Mouse (Mus musculus): Measurements from ENCODE around the gene 1700057G04Rik.
"Not testable (repeated sequence)": the region's sequence is repeated elsewhere in the genome, so short reads cannot be mapped to it uniquely, and the experiment has no call there.

Gene 1700057G04Rik

DNA sequence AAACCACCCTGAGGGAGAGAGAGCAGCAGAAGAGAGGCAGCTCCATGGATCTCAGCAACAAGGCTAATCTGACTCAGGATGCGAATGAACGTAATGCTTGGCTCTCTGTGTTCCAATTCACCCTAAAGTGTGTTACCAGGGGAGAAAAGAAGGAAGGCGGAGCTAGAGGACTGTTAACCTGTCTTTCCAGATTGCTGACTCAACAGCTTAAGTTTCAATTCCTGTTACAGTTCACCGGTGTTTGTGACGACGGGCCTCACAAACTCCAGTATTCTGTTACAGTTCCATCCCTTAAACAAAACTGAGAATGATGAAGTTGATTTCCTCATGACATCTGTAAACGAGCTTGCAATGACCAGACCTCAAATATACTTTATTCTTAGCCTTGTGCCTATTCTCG lies 4.1 kb upstream of the 1700057G04Rik start:
- DNase-seq (ENCODE audit: low read depth): peak; percentile 6

DNA sequence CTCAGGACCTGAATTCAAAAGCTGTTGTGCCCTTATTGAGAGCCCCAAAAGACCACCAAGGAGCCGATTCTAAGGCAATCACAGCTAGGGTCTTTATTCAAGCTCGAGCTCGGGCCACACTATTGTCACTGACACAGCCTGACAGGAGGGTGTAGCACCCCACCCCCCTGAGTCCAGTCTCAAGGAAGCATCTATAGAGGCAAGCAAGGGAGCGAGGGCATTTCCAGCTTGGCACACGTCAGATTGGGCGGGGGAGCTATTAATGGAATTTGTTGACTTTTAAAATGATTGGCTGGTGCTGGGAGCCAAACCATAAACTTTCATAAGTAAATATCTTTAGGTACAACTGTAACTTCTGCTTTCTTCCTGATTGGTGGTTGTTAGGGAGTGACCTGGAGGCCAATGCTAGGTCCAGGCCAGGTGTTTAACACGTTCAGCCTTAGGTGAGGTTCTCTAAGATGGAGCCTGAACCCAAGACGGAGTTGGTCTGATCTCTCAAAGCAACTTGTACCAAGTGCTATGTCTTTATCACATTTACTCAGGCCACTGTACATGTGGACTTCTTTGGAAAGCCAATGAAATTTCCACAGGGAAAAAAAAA lies 3.5 kb upstream of the 1700057G04Rik start:
- DNase-seq (ENCODE audit: low read depth): no peak

DNA sequence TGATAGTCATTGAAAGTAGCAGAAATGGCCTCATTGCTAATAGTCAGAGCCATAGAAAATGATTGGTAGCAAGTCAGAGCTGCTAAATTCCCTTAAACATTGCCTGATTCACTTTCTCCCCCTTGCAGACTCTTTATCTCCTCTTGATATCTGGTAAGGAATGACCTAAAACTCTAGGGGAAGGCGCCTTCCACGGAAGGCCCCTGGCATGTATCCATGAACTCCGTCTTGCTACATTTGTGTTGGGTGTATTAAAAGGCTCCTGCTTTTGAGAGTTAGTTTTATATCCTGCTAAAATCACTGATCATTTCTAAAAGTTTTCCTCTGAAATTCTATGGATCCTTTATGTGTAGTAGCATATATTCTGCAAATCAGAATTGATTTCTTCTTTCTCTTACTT lies 7.6 kb downstream of the 1700057G04Rik start:
- DNase-seq (ENCODE audit: low read depth): no peak

DNA sequence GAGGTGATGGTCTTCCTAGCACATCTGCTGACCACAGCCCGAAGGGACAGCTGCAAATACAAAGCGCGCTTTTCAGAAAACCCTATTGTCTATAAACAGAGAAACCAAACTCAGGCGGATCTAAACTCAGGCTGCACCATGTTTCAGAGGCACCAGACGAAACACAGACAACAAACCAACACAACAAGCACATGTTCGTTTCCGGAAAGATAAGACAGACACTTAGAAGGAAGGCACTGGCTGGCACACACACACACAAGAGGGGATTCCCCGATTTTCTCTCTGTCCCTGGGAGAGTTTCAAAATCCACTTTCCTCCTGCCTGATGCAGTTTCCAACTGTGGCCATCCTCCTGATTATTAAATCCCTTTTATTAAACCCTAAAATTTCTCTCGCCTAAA lies 16.8 kb downstream of the 1700057G04Rik start:
- DNase-seq (ENCODE audit: low read depth): not testable (repeated sequence)

DNA sequence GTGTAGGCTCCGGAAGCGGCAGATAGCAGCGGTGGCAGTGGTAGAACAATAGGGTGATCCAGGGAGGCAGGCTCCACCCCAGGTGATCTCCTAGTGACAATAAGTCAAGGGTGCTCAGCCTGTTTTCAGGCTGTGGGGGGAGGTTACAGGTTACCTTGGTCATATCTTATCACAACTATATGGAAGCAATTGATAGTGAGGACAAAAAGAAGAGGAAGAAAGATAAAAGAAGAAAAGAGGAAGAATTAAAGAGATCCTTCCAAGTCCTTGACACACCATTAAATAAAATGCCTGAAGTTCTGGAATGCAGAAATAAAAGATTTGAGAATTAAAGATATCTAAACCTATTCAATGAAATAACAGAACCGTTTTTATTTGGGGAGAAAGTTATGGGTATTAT lies 17.6 kb downstream of the 1700057G04Rik start:
- DNase-seq (ENCODE audit: low read depth): no peak

DNA sequence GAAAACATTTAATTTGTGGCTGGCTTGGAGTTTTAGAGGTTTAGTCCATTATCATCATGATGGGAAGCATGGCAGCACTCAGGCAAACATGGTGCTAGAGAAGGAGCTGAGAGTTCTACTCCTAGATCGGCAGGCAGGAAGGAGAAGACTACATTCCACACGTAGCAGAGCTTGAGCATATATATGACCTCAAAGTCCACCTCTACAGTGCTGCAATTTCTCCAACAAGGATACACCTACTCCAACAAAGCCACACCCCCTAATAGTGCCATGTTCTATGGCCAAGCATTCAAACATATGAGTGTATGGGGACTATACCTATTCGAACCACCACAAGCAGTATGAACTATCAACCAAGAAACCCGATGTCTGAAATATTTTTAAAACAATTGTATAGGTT lies 22.2 kb downstream of the 1700057G04Rik start:
- no peak for DNase-seq (ENCODE audit: low read depth)

DNA sequence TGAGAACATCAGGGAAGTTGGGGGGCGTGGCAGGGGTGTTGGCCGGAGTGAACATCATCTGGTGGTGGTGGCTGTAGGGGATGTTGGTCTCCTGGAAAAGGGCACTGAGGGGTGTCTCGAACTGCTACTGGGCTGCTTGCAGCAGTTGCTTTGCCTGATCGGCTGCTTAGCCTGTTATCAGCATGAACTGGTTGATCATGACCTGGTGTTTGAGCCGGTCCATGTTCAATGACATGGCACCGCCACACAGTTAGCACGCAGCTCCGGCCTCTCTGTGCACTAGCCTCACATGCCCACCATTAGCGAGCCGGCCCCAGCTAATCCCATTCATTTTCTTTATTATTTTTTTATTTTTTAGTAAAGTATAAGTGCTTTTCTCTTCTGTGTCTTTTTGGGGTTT lies 25.7 kb downstream of the 1700057G04Rik start:
- no peak for DNase-seq (ENCODE audit: low read depth)

DNA sequence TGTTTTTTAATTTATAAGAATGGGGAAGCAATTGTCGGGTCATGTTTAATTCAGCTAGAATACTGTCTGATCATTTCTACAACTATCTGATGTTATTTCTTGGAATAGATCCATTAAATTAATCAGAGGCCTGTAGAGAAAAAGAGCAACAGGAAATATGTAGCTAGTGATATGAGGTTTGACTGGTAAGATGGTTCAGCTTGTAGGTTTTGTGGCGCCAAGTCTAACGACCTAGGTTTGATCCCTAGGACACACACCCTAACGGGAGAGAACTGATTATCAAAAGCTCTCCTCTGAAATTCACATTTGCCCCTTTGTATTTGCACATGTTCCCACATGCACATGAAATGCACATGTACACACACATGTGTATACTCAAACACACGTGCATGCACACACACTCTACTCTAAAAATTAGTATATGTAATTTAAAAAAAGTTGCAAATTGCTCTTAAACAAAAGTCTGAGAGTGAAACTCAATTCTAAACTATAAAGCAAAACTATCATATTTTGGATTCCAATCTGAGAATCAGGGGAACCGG lies 26.2 kb downstream of the 1700057G04Rik start:
- no peak for DNase-seq (ENCODE audit: low read depth)

DNA sequence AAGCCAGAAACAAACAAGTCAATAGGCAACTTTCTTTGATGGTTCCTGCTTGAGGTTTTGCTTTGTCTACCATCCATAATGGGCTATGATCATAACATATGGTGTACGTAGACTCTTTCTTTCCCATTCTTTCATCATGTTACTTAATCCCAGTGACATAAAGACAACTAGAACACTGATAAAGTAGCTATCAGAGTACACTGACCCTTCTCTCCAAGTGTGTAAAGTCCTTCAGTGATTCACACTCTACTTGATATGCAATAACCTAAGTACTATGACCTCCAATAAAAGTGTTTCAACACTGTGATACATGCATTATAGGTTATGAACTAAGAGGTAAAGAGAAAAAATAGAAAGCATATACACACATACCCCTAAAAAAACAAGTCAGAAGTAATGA lies 27.9 kb downstream of the 1700057G04Rik start:
- DNase-seq (ENCODE audit: low read depth): no peak

DNA sequence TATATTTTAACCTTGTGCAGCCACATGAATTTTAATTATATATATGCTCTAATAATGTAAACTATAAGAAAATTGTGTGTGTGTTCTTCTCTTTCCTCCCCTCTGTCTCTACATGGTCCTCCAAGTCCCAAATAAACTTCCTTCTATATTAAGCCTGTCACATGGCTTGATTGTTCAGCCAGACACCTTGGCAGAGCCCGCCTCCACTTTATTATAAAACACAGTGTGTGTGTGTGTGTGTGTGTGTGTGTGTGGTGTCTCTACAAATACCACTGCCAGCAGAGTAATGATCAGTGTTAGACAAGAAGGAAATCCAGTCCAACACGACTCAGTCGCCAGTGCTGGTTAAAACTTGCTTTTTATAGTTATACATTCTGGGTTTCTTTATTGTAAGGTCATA lies 28.5 kb downstream of the 1700057G04Rik start:
- no peak for DNase-seq (ENCODE audit: low read depth)

DNA sequence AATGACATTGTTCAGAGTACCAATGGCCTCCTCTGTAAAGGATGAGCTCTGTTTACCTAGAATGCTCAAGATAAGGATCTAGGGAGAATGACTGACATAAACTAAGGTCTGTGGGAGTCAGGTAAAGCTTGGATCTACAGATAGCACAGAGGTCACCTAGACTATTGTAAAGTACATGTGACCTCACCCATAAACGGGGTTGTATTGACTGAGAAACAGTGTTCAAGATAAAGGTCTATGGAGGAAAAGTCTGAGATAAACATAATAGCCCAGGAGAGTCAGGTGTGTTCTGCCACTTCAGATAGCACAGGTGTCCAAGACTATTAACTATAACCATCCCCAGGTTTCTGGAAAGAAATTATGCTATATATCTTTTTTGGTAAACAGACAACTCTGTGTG lies 29.8 kb downstream of the 1700057G04Rik start:
- no peak for DNase-seq (ENCODE audit: low read depth)

DNA sequence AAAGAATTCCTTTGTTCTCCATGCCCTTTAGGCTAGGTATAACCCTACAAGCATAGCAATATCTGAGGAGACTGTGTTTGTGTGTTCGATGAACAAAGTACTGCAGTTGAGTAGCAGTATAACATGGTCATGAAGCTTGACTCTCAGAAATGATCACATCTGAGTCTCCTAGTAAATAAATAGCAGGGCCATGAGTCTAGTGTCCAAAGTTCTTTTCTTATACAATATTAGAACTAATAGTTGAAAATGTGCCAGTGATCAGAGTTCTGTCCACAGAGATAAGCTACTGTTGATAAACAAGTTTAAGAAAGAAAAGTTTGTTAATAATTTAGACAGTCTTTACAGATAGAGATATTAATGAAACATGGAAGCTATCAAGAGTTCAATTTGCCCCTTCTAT lies 42.7 kb downstream of the 1700057G04Rik start:
- no peak for DNase-seq (ENCODE audit: low read depth)

DNA sequence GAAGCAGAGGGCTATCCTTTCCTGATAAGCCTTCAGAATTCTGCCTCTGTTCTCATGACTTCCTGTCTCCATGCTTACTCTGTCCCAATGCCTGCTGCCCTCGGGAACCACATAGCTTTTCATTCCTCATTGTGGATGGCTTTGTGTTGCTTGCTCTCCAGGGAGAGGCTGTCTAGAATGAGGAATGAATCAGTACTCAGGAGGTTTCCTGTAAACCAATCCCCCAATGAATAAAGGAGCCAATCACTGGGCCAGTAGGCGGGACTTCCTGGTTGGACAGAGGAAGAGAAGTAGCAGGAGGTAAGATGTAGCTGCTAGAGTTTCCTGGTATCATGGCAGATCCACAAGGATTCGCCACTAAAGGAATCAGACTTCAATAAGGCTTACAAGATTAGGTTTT lies 44.1 kb downstream of the 1700057G04Rik start:
- DNase-seq (ENCODE audit: low read depth): no peak

DNA sequence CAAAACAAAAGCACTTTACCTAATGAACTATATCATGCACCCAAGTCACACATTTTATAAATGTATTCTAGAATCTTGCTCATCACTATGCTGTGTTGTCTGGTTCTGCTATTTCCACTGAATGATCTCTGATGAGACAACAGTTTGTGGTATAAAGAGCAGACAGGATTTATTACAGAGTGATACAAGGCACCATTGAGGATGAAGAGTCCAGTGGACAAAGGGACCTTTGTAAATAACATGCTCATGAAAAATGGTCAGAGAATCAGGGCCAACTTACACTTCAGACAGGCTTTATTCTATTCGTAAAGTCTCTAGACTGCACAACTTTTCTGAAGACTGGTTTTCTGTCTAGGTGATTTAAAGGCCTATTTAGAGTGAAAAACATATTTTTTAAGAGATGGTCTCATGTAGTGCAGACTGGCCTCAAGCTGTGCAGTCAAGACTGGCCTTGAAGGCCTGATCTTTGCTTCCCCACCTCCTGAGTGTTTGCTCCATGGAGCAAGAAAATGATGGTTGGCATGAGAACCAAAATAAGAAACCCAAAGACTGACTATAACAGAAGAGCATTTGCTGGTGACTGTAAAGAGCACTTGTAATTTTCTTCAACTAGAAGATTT lies 51.6 kb downstream of the 1700057G04Rik start:
- no peak for DNase-seq (ENCODE audit: low read depth)

DNA sequence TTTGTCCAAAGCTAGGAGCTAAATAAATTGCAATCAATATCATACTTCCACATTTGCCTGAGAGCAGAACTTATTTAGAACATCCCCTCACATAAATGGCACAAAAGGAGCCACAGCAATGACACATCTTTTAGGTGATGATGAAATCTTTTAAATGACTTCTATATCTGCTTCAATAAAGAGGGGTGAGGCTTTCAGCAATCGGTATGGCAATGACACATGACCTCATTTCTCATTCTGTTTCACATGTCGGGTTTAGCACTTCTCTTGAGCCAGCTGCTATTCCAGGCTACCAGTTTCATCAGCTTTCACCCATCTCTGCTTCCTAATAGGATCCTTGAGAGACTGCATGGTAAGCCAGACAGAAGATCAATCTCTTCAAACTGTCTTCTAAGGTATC lies 54.3 kb downstream of the 1700057G04Rik start:
- no peak for DNase-seq (ENCODE audit: low read depth)

DNA sequence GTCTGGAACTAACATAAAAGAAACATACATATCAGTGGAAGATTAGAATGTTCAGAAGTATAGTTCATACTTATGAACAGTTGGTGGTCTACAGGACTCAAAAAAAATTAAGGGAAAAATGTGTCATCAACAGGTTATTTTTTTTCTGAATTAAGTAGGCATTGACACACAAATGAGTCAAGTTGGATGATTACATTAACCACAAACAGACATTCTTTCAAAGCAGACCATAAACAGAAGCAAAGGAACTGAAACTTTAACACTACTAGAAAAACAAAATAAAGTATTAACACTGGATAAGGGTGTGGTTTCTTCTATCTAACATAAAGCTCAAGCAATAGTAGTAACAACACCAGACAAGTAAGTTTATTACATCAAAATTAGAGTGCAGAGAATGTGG lies 59.7 kb downstream of the 1700057G04Rik start:
- no peak for DNase-seq (ENCODE audit: low read depth)

DNA sequence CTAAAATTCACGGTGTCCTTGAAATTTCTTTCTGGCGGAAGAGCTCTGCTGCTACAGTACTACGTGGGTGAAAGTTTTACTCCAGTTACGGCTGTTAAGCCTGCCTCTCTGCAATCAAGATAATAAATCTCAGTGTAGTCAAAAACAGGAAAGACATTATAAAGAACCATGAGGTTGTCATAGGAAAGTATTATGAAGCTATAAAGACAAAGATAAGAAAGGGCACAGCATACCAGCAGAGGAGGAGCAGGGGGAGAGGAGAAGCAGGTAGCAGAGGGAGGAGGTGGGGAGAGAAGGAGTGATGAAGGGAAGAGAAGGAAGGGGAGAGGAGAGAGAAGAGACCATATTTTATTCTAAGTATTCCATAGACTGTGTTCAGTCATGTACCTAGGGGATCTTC lies 64.7 kb downstream of the 1700057G04Rik start:
- no peak for DNase-seq (ENCODE audit: low read depth)

DNA sequence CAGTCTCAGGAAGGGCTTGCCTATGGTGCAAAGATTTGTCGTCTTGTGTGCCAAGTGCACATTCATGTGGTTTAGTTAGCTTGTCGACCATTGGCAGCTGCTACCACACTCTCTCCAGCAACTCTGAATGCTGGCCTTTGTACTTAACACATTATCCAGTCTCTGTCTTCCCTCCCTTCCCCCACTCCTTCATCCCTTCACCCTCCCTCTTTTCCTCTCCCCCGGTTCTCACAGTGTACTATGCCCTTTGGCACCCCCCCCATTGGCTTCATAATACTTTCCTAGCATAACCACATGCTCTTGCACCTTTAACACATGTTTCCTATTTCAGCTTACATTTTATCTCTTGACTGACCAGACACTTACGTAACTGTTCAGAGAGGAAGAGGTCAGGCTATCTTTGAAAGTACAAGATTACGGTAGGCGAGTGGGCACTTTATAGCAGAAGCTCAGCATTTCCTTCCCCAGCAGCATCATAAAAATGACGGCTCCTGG lies 65.6 kb downstream of the 1700057G04Rik start:
- no peak for DNase-seq (ENCODE audit: low read depth)

DNA sequence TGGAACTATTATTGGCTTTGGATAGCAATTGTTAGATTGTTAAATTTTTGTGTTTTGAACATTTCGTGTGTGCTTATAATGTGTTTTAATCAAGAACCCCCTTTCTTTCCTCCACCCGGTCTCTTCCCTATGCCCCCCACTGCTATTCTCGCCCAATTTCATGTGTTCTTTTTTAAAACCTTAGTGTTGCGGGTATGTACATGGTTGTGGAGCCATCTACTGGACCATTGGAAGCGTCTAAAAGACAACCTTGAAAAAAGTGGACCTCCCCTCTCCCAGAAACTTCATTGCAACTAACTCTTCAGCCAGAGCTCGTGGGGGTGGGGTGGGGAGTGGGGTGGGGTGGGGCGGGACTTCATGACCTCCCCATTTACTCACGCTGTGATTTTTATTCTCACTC lies 66.2 kb downstream of the 1700057G04Rik start:
- peak; percentile 7 for DNase-seq (ENCODE audit: low read depth)

DNA sequence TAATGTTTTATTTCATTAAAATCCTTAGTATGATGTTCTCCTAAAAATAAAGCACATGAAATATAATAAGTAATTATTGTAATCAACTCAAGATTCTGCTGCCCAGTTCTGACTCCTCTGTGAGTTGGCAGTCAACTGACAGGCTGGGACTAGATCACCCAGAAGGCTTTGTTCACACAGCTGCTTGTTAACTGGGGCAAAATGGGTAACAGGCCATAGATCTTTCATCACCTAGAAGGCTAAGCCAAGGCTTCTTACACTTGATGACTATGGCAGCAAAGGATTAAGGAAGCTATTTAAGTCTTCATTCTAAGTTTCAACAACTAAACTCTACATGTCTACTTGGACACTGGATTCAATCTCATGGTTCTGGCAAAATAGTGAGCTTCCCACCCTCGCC lies 68.8 kb downstream of the 1700057G04Rik start:
- no peak for DNase-seq (ENCODE audit: low read depth)

DNA sequence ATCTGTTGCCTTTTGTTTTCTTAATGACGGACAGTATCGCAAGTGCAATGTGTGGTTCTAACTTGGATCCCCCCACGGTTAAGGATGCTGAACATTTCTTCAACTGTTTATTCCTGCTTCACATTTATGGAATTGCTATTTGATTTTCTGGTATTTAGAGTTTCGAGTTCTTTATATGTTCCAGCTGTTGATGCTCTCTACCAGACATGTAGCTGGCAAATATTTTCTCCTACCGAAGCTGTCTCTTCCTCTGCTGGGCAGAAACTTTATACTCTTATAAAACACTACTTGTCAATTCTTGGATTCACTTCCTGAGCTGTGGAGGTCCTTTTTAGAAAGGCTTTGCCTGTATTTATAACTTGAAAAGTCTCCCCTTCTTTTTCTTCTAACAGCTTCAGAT lies 70.1 kb downstream of the 1700057G04Rik start:
- no peak for DNase-seq (ENCODE audit: low read depth)

DNA sequence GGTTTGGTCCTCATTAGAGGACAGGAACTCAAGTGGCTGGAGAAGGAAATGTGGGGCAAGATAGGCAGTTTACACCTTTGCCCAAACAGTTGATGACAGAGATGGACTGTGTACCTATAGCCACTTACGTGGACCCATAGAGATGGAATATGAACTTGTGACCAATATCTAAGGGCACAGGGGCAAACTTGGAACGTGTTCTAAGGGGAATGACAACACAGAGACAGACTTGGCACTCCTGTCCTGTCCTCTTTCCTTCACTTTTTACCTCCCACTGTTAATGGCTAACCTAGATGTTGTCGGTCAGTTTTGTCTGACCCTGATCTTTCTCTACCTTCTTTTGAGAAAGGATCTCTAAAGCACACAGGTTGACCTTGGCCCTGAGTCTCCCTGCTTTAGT lies 74.2 kb downstream of the 1700057G04Rik start:
- no peak for DNase-seq (ENCODE audit: low read depth)

DNA sequence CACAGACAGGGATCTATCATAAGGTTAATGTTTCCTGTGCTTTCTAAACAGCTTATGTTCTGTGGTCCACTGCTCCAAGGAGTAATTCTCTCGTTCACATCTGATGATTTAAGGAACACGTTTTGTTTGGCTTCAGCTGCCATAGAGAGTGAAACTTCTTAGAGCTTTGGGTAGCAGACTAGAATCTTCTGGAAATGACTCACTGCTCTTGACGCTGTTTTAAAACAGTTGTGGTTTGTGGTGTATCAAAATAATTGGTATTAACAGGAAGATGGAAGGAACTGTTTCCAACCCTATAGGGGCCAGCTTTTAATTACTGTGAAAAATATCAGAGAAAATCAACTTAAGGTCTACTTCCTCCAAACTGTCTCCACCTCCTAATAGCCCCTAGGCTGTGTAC lies 75.2 kb downstream of the 1700057G04Rik start:
- DNase-seq (ENCODE audit: low read depth): peak; percentile 55

DNA sequence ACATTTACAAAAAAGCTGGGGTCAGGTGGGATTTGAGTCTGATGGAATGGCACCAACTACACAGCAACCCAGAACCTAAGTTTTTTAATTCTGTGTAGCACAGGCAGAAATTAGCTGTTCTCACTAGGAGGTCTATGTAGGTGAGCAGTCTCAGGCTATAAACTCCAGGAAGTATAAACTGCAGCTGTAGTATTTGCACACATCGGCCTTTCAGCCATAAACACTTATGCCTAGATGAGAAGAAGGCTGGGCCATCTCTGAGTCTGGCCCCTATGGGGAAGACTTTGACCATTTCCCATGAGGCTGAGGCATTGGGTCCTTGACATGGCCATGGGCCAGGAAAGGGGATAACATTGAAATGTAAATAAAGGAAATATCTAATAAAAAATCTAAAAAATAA lies 76.7 kb downstream of the 1700057G04Rik start:
- no peak for DNase-seq (ENCODE audit: low read depth)
